Mouse (Mus musculus) liver, embryonic 16.5 days (tissue): ENCODE data around the gene Kcnk6. TPM values are rescaled to one million over a fixed set of nuclear protein-coding genes. Genes with fewer than 3 reads are reported as not detected.
A peak's percentile ranks its signal among the peaks of the same experiment; 100 is the strongest.
"Not testable (repeated sequence)": the region's sequence is repeated elsewhere in the genome, so short reads cannot be mapped to it uniquely, and the experiment has no call there.

Source experiments
- ATAC-seq: fragments of 200-750 bp; cut with Nextera tagmentation; 2 replicates; pipeline ENCODE4 v1.8.0; 2017; ENCODE audit warnings: low read depth, mild to moderate bottlenecking, moderate number of reproducible peaks, moderate library complexity
- H3K27ac ChIP-seq: fragments of 300-500 bp; sonication (generic); 2 replicates; pipeline ENCODE4 v1.5.1; 2014; ENCODE audit warnings: mild to moderate bottlenecking, low read length
- H3K27me3 ChIP-seq: fragments of 300-500 bp; sonication (generic); 2 replicates; pipeline ENCODE4 v1.6.1; 2014; ENCODE audit warnings: low read depth, low read length, mixed read lengths; ENCODE audit not compliant: control insufficient read depth, insufficient read depth
- H3K36me3 ChIP-seq: fragments of 300-500 bp; sonication (generic); 2 replicates; pipeline ENCODE4 v1.6.1; 2014; ENCODE audit warnings: mild to moderate bottlenecking; ENCODE audit not compliant: control insufficient read depth, insufficient read depth
- H3K4me1 ChIP-seq: fragments of 300-500 bp; sonication (generic); 2 replicates; pipeline ENCODE4 v1.6.1; 2014; ENCODE audit warnings: low read depth, low read length, mixed read lengths; ENCODE audit not compliant: control insufficient read depth
- H3K4me2 ChIP-seq: fragments of 300-500 bp; sonication (generic); 2 replicates; pipeline ENCODE4 v1.6.1; 2014; ENCODE audit warnings: low read depth, low read length, mixed read lengths
- H3K4me3 ChIP-seq: fragments of 300-500 bp; sonication (generic); 2 replicates; pipeline ENCODE4 v1.5.1; 2014; ENCODE audit warnings: low read depth, mild to moderate bottlenecking, low read length
- H3K9ac ChIP-seq: fragments of 300-500 bp; sonication (generic); 2 replicates; pipeline ENCODE4 v1.6.1; 2014; ENCODE audit warnings: low read depth, low read length
- H3K9me3 ChIP-seq: fragments of 300-500 bp; sonication (generic); replicated peaks from 2 replicates; pipeline ENCODE4 v1.6.1; 2016; ENCODE audit warnings: low read length; ENCODE audit not compliant: control insufficient read depth
- WGBS: fragments of 180-500 bp; shearing (Covaris S2); extraction: QIAGEN DNeasy Blood & Tissue Kit; methylation state at CpG from one replicate; pipeline ENCODE4 v1.1.7; 2014; ENCODE audit not compliant: insufficient replicate concordance; 5-methylcytosine and 5-hydroxymethylcytosine counted together
- polyA plus RNA-seq: library from polyadenylated mRNA; unstranded; fragments of >200 nt; fragmentation: Nextera tagmentation; extraction: Ambion mirVana; gene quantifications from 2 replicates; pipeline ENCODE4 v1.2.1, GENCODE M21; 2015

The Kcnk6 gene
- polyA plus RNA-seq, 1 experiment from 2014 or later: 1.4 TPM

GRCm38 (mm10) chr7:29237596-29237995, 5.3 kb upstream of the Kcnk6 start:
- Histone ChIP-seq H3K27ac (peak overlapping the region; percentile 87), H3K4me3 (peak overlapping the region; percentile 57), H3K9ac (peak overlapping the region; percentile 69), H3K4me1 (peaks cover 15% of the 10 kb centered on the region), H3K4me2 (peak overlapping the region; percentile 92)
- not testable (repeated sequence) for ATAC-seq, H3K27me3 ChIP-seq, H3K9me3 ChIP-seq, H3K36me3 ChIP-seq
- 23% methylated on average over 6 of the region's 6 CpGs for WGBS

GRCm38 (mm10) chr7:29236593-29236992, 4.3 kb upstream of the Kcnk6 start:
- H3K27ac ChIP-seq: no peak overlapping the region
- no peak for ATAC-seq
- peaks cover 15% of the 10 kb centered on the region for H3K4me1 ChIP-seq
- H3K36me3 ChIP-seq: no peaks in the 10 kb centered on the region
- 58% methylated on average over 4 of the region's 4 CpGs for WGBS
- H3K4me2 ChIP-seq: no peak overlapping the region
- no peak overlapping the region for H3K4me3 ChIP-seq
- no peak overlapping the region for H3K9ac ChIP-seq
- no peaks in the 10 kb centered on the region for H3K9me3 ChIP-seq
- peaks cover 17% of the 10 kb centered on the region for H3K27me3 ChIP-seq

- H3K4me1 ChIP-seq: peaks cover 15% of the 10 kb centered on the region
- H3K9ac ChIP-seq: no peak overlapping the region
- H3K4me2 ChIP-seq: no peak overlapping the region
- H3K27ac ChIP-seq: no peak overlapping the region
- WGBS: 76% methylated on average over 5 of the region's 5 CpGs
- H3K9me3 ChIP-seq: no peaks in the 10 kb centered on the region
- no peak for ATAC-seq
- peaks cover 25% of the 10 kb centered on the region for H3K27me3 ChIP-seq
- H3K4me3 ChIP-seq: no peak overlapping the region
- no peaks in the 10 kb centered on the region for H3K36me3 ChIP-seq
These were observed 2.3 kb upstream of the Kcnk6 start for GRCm38 (mm10) chr7:29234661-29235060.

- H3K36me3 ChIP-seq: no peaks in the 10 kb centered on the region
- ATAC-seq: no peak
- H3K9me3 ChIP-seq: no peaks in the 10 kb centered on the region
- no peak overlapping the region for H3K9ac ChIP-seq
- 20% methylated on average over 6 of the region's 6 CpGs for WGBS
- no peak overlapping the region for H3K4me2 ChIP-seq
- no peak overlapping the region for H3K4me3 ChIP-seq
- no peak overlapping the region; the same call in 1 of the 2 replicates for H3K27ac ChIP-seq
- peaks cover 25% of the 10 kb centered on the region for H3K27me3 ChIP-seq
- peaks cover 6% of the 10 kb centered on the region for H3K4me1 ChIP-seq
These were observed 1.4 kb upstream of the Kcnk6 start for GRCm38 (mm10) chr7:29233745-29234144.

- H3K4me2 ChIP-seq: peak overlapping the region; percentile 64
- no peak; the same call in 1 of the 2 replicates for ATAC-seq
- peak overlapping the region; percentile 57 for H3K9ac ChIP-seq
- H3K9me3 ChIP-seq: no peaks in the 10 kb centered on the region
- H3K4me1 ChIP-seq: no peaks in the 10 kb centered on the region; the same call in 1 of the 2 replicates
- H3K36me3 ChIP-seq: no peaks in the 10 kb centered on the region
- peak overlapping the region; percentile 61 for H3K4me3 ChIP-seq
- no peak overlapping the region; the same call in 1 of the 2 replicates for H3K27ac ChIP-seq
- 42% methylated on average over 3 of the region's 3 CpGs for WGBS
- H3K27me3 ChIP-seq: peaks cover 25% of the 10 kb centered on the region
These were observed 798 bp downstream of the Kcnk6 start for GRCm38 (mm10) chr7:29231517-29231916.

- H3K4me1 ChIP-seq: no peaks in the 10 kb centered on the region; the same call in 1 of the 2 replicates
- H3K9ac ChIP-seq: no peak overlapping the region
- no peak overlapping the region for H3K27ac ChIP-seq
- peak; percentile 25; the same call in 1 of the 2 replicates for ATAC-seq
- peaks cover 25% of the 10 kb centered on the region for H3K27me3 ChIP-seq
- H3K4me2 ChIP-seq: no peak overlapping the region
- H3K9me3 ChIP-seq: no peaks in the 10 kb centered on the region
- 25% methylated on average over 3 of the region's 3 CpGs for WGBS
- no peak overlapping the region for H3K4me3 ChIP-seq
- H3K36me3 ChIP-seq: no peaks in the 10 kb centered on the region
These were observed 1.8 kb downstream of the Kcnk6 start for GRCm38 (mm10) chr7:29230560-29230959.

GRCm38 (mm10) chr7:29228202-29228601, 4.1 kb downstream of the Kcnk6 start:
- H3K4me2 ChIP-seq: no peak overlapping the region
- 24% methylated on average over 4 of the region's 4 CpGs for WGBS
- no peak overlapping the region for H3K27ac ChIP-seq
- no peak for ATAC-seq
- no peak overlapping the region for H3K9ac ChIP-seq
- no peak overlapping the region for H3K4me3 ChIP-seq
- H3K36me3 ChIP-seq: no peaks in the 10 kb centered on the region
- H3K9me3 ChIP-seq: no peaks in the 10 kb centered on the region
- H3K4me1 ChIP-seq: no peaks in the 10 kb centered on the region; the same call in 1 of the 2 replicates
- peaks cover 24% of the 10 kb centered on the region for H3K27me3 ChIP-seq

GRCm38 (mm10) chr7:29225520-29225919, 6.8 kb downstream of the Kcnk6 start:
- H3K4me2 ChIP-seq: no peak overlapping the region
- no peaks in the 10 kb centered on the region for H3K27me3 ChIP-seq
- no peaks in the 10 kb centered on the region for H3K36me3 ChIP-seq
- 66% methylated on average over 13 of the region's 13 CpGs for WGBS
- H3K4me1 ChIP-seq: no peaks in the 10 kb centered on the region
- no peak overlapping the region for H3K9ac ChIP-seq
- H3K9me3 ChIP-seq: no peaks in the 10 kb centered on the region
- no peak overlapping the region for H3K4me3 ChIP-seq
- no peak for ATAC-seq
- no peak overlapping the region for H3K27ac ChIP-seq

GRCm38 (mm10) chr7:29224756-29225394, 7.4 kb downstream of the Kcnk6 start:
- no peak overlapping the region for H3K27ac ChIP-seq
- 45% methylated on average over 16 of the region's 16 CpGs for WGBS
- no peaks in the 10 kb centered on the region for H3K4me1 ChIP-seq
- no peaks in the 10 kb centered on the region for H3K27me3 ChIP-seq
- peaks cover 4% of the 10 kb centered on the region for H3K9me3 ChIP-seq
- no peak overlapping the region for H3K4me3 ChIP-seq
- no peaks in the 10 kb centered on the region for H3K36me3 ChIP-seq
- no peak overlapping the region for H3K4me2 ChIP-seq
- no peak for ATAC-seq
- H3K9ac ChIP-seq: no peak overlapping the region
